Mouse (Mus musculus): ENCODE data around the gene Zfp874b. TPM values are rescaled to one million over a fixed set of nuclear protein-coding genes. Genes with fewer than 3 reads are reported as not detected.

Gene Zfp874b
- polyA plus RNA-seq, 1 experiment from 2014 or later = 3.5 TPM

Other genes with a start within 250 kb of the Zfp874b start
- 7.6 and 10.4 TPM in 2 replicates for gene Zfp458, start 205.8 kb downstream of the Zfp874b start, polyA plus RNA-seq (2014; fragmentation: Nextera tagmentation; extraction: Ambion mirVana)
- 1.3 and 1.8 TPM in 2 replicates for gene Zfp457, start 177.8 kb downstream of the Zfp874b start, polyA plus RNA-seq (2014; fragmentation: Nextera tagmentation; extraction: Ambion mirVana)
- 1.8 and 3.0 TPM in 2 replicates for gene Zfp595, start 151.7 kb downstream of the Zfp874b start, polyA plus RNA-seq (2014; fragmentation: Nextera tagmentation; extraction: Ambion mirVana)
- gene Gm28044, start 123.7 kb downstream of the Zfp874b start, polyA plus RNA-seq (2014; fragmentation: Nextera tagmentation; extraction: Ambion mirVana) = not detected in 2 replicates
- 0.84 and 1.0 TPM in 2 replicates for gene Zfp953, start 123.7 kb downstream of the Zfp874b start, polyA plus RNA-seq (2014; fragmentation: Nextera tagmentation; extraction: Ambion mirVana)
- gene Gm28041, start 108.5 kb downstream of the Zfp874b start, polyA plus RNA-seq (2014; fragmentation: Nextera tagmentation; extraction: Ambion mirVana) = not detected in 2 replicates
- gene Zfp456, start 108.4 kb downstream of the Zfp874b start, polyA plus RNA-seq (2014; fragmentation: Nextera tagmentation; extraction: Ambion mirVana) = 0.59 and 0.80 TPM in 2 replicates
- 3.4 and 3.5 TPM in 2 replicates for gene Zfp429, start 84.4 kb downstream of the Zfp874b start, polyA plus RNA-seq (2014; fragmentation: Nextera tagmentation; extraction: Ambion mirVana)
- 0.46 and 1.2 TPM in 2 replicates for gene Zfp459, start 62.8 kb downstream of the Zfp874b start, polyA plus RNA-seq (2014; fragmentation: Nextera tagmentation; extraction: Ambion mirVana)
- 5.3 and 7.6 TPM in 2 replicates for gene Zfp874a, start 32.6 kb downstream of the Zfp874b start, polyA plus RNA-seq (2014; fragmentation: Nextera tagmentation; extraction: Ambion mirVana)
- gene Zfp58, start 16.3 kb upstream of the Zfp874b start, polyA plus RNA-seq (2014; fragmentation: Nextera tagmentation; extraction: Ambion mirVana) = 11.0 and 12.6 TPM in 2 replicates
- gene Gm26965, start 41.9 kb upstream of the Zfp874b start, polyA plus RNA-seq (2014; fragmentation: Nextera tagmentation; extraction: Ambion mirVana) = not detected in 2 replicates
- 40.4 and 42.6 TPM in 2 replicates for gene Zfp87, start 41.9 kb upstream of the Zfp874b start, polyA plus RNA-seq (2014; fragmentation: Nextera tagmentation; extraction: Ambion mirVana)
- 17.8 and 18.4 TPM in 2 replicates for gene Zfp748, start 69.6 kb upstream of the Zfp874b start, polyA plus RNA-seq (2014; fragmentation: Nextera tagmentation; extraction: Ambion mirVana)
- 6.1 and 7.2 TPM in 2 replicates for gene Zfp729b, start 125.4 kb upstream of the Zfp874b start, polyA plus RNA-seq (2014; fragmentation: Nextera tagmentation; extraction: Ambion mirVana)
- gene Gm49345, start 153.5 kb upstream of the Zfp874b start, polyA plus RNA-seq (2014; fragmentation: Nextera tagmentation; extraction: Ambion mirVana) = 1.2 TPM in 1 of 2 replicates, not detected in the other
- gene Zfp729a, start 153.5 kb upstream of the Zfp874b start, polyA plus RNA-seq (2014; fragmentation: Nextera tagmentation; extraction: Ambion mirVana) = 4.1 and 5.1 TPM in 2 replicates
- gene Zfp738, start 202.8 kb upstream of the Zfp874b start, polyA plus RNA-seq (2014; fragmentation: Nextera tagmentation; extraction: Ambion mirVana) = 15.2 and 17.3 TPM in 2 replicates
- gene Zfp65, start 244.9 kb upstream of the Zfp874b start, polyA plus RNA-seq (2014; fragmentation: Nextera tagmentation; extraction: Ambion mirVana) = 6.1 TPM in 2 replicates

All from neural tube, embryonic 14.5 days (tissue).